Mouse (Mus musculus) kidney, adult 2 months (tissue): Measurements from ENCODE around the gene Hkdc1.

Experiments used
- CTCF ChIP-seq: fragments of 200-500 bp; conservative IDR thresholded peaks from 2 replicates; pipeline ENCODE4 v1.5.1; 2011; ENCODE audit warnings: low read depth, mild to moderate bottlenecking, control low read depth, low read length, moderate library complexity, mixed read lengths; ENCODE audit not compliant: insufficient read depth, insufficient read length
- POLR2A ChIP-seq: fragments of 200-500 bp; IDR thresholded peaks from one replicate; pipeline ENCODE4 v1.6.1; 2011; ENCODE audit warnings: low read depth, low read length, control low read depth

GRCm38 (mm10) chr10:62404901-62405300, 17.4 kb downstream of the Hkdc1 start:
- no peak for TF ChIP-seq CTCF
- no peak for TF ChIP-seq POLR2A
